Mouse (Mus musculus): ENCODE measurements around the gene Spata31d1a. TPM values are rescaled to one million over a fixed set of nuclear protein-coding genes. Genes with fewer than 3 reads are reported as not detected.

Spata31d1a gene
- polyA plus RNA-seq (2014; fragmentation: Nextera tagmentation; extraction: Ambion mirVana): 0.11 TPM in 1 of 2 replicates, not detected in the other

GRCm38 (mm10) chr13:59710230-59710629 is at the start of gene Spata31d1a:
Spata31d1a (minus strand) TSS chr13:59710330.
- WGBS: 88% methylated on average over 15 of the region's 15 CpGs
- no peak within 1 kb of the TSS for H3K4me2 ChIP-seq (ENCODE audit: low read depth, low read length)
- ATAC-seq (replicated peaks; ENCODE audit: insufficient number of reproducible peaks, low FRiP score, low TSS enrichment, low read depth) (no peak), DNase-seq (ENCODE audit: low spot score) (no peak)
- H3K36me3 ChIP-seq (replicated peaks; ENCODE audit: control insufficient read depth, insufficient read depth, low read depth, low read length): no peaks in the 10 kb centered on the region
- no peaks in the 10 kb centered on the region for H3K9me3 ChIP-seq (replicated peaks; ENCODE audit: control insufficient read depth, low read length)
- H3K9ac ChIP-seq (replicated peaks; ENCODE audit: low read length): no peak within 1 kb of the TSS
- H3K27ac ChIP-seq (replicated peaks; ENCODE audit: low read depth, low read length): no peak within 1 kb of the TSS
- H3K27me3 ChIP-seq (ENCODE audit: control insufficient read depth, insufficient read depth, low read length): no peaks in the 10 kb centered on the region
- H3K4me3 ChIP-seq (ENCODE audit: low read depth, low read length): no peak within 1 kb of the TSS
- H3K4me1 ChIP-seq (ENCODE audit: control insufficient read depth, insufficient read depth, low read length): no peaks in the 10 kb centered on the region

- Histone ChIP-seq H3K4me3 (ENCODE audit: low read depth, low read length) (no peak overlapping the region), H3K4me2 (ENCODE audit: low read depth, low read length) (no peak overlapping the region), H3K27me3 (ENCODE audit: control insufficient read depth, insufficient read depth, low read length) (no peaks in the 10 kb centered on the region), H3K36me3 (replicated peaks; ENCODE audit: control insufficient read depth, insufficient read depth, low read depth, low read length) (no peaks in the 10 kb centered on the region; the same call in none of the 2 replicates), H3K27ac (replicated peaks; ENCODE audit: low read depth, low read length) (no peak overlapping the region), H3K9ac (replicated peaks; ENCODE audit: low read length) (no peak overlapping the region), H3K9me3 (replicated peaks; ENCODE audit: control insufficient read depth, low read length) (no peaks in the 10 kb centered on the region), H3K4me1 (ENCODE audit: control insufficient read depth, insufficient read depth, low read length) (no peaks in the 10 kb centered on the region)
- 90% methylated on average over 7 of the region's 7 CpGs for WGBS
- ATAC-seq (replicated peaks; ENCODE audit: insufficient number of reproducible peaks, low FRiP score, low TSS enrichment, low read depth) (no peak), DNase-seq (ENCODE audit: low spot score) (no peak)
These were observed 46.8 kb upstream of the Spata31d1a start for GRCm38 (mm10) chr13:59756906-59757305.

- Histone ChIP-seq H3K4me3 (ENCODE audit: low read depth, low read length) (no peak overlapping the region), H3K27ac (replicated peaks; ENCODE audit: low read depth, low read length) (no peak overlapping the region), H3K4me1 (ENCODE audit: control insufficient read depth, insufficient read depth, low read length) (no peaks in the 10 kb centered on the region), H3K27me3 (ENCODE audit: control insufficient read depth, insufficient read depth, low read length) (no peaks in the 10 kb centered on the region), H3K36me3 (replicated peaks; ENCODE audit: control insufficient read depth, insufficient read depth, low read depth, low read length) (no peaks in the 10 kb centered on the region), H3K9me3 (replicated peaks; ENCODE audit: control insufficient read depth, low read length) (no peaks in the 10 kb centered on the region), H3K4me2 (ENCODE audit: low read depth, low read length) (no peak overlapping the region), H3K9ac (replicated peaks; ENCODE audit: low read length) (no peak overlapping the region)
- WGBS: 55% methylated on average over 12 of the region's 12 CpGs
- DNase-seq (ENCODE audit: low spot score) (no peak), ATAC-seq (replicated peaks; ENCODE audit: insufficient number of reproducible peaks, low FRiP score, low TSS enrichment, low read depth) (no peak)
These were observed 40.2 kb upstream of the Spata31d1a start for GRCm38 (mm10) chr13:59750310-59750709.

GRCm38 (mm10) chr13:59746711-59747110 is 36.6 kb upstream of the Spata31d1a start, which contains the start of gene 1700014D04Rik:
1700014D04Rik (minus strand) TSS chr13:59746752.
- Histone ChIP-seq H3K4me1 (ENCODE audit: control insufficient read depth, insufficient read depth, low read length) (no peaks in the 10 kb centered on the region), H3K9ac (replicated peaks; ENCODE audit: low read length) (no peak within 1 kb of the TSS), H3K4me2 (ENCODE audit: low read depth, low read length) (no peak within 1 kb of the TSS), H3K27ac (replicated peaks; ENCODE audit: low read depth, low read length) (no peak within 1 kb of the TSS), H3K36me3 (replicated peaks; ENCODE audit: control insufficient read depth, insufficient read depth, low read depth, low read length) (no peaks in the 10 kb centered on the region), H3K4me3 (ENCODE audit: low read depth, low read length) (no peak within 1 kb of the TSS), H3K27me3 (ENCODE audit: control insufficient read depth, insufficient read depth, low read length) (no peaks in the 10 kb centered on the region), H3K9me3 (replicated peaks; ENCODE audit: control insufficient read depth, low read length) (no peaks in the 10 kb centered on the region)
- no peak for ATAC-seq (replicated peaks; ENCODE audit: insufficient number of reproducible peaks, low FRiP score, low TSS enrichment, low read depth)
- no peak for DNase-seq (ENCODE audit: low spot score)
- 85% methylated on average over 9 of the region's 9 CpGs for WGBS

- H3K36me3 ChIP-seq (replicated peaks; ENCODE audit: control insufficient read depth, insufficient read depth, low read depth, low read length): no peaks in the 10 kb centered on the region
- DNase-seq (ENCODE audit: low spot score) (no peak), ATAC-seq (replicated peaks; ENCODE audit: insufficient number of reproducible peaks, low FRiP score, low TSS enrichment, low read depth) (no peak)
- WGBS: 74% methylated on average over 5 of the region's 6 CpGs
- no peaks in the 10 kb centered on the region for H3K9me3 ChIP-seq (replicated peaks; ENCODE audit: control insufficient read depth, low read length)
- no peaks in the 10 kb centered on the region for H3K27me3 ChIP-seq (ENCODE audit: control insufficient read depth, insufficient read depth, low read length)
- no peaks in the 10 kb centered on the region for H3K4me1 ChIP-seq (ENCODE audit: control insufficient read depth, insufficient read depth, low read length)
- H3K4me2 ChIP-seq (ENCODE audit: low read depth, low read length): no peak overlapping the region
- H3K27ac ChIP-seq (replicated peaks; ENCODE audit: low read depth, low read length): no peak overlapping the region
- H3K9ac ChIP-seq (replicated peaks; ENCODE audit: low read length): no peak overlapping the region
- H3K4me3 ChIP-seq (ENCODE audit: low read depth, low read length): no peak overlapping the region
These were observed 36.0 kb upstream of the Spata31d1a start for GRCm38 (mm10) chr13:59746164-59746563.

GRCm38 (mm10) chr13:59745462-59745861 is 35.3 kb upstream of the Spata31d1a start:
- H3K36me3 ChIP-seq (replicated peaks; ENCODE audit: control insufficient read depth, insufficient read depth, low read depth, low read length): no peaks in the 10 kb centered on the region
- H3K4me2 ChIP-seq (ENCODE audit: low read depth, low read length): no peak overlapping the region
- no peak for ATAC-seq (replicated peaks; ENCODE audit: insufficient number of reproducible peaks, low FRiP score, low TSS enrichment, low read depth)
- H3K9ac ChIP-seq (replicated peaks; ENCODE audit: low read length): no peak overlapping the region
- H3K9me3 ChIP-seq (replicated peaks; ENCODE audit: control insufficient read depth, low read length): no peaks in the 10 kb centered on the region
- 86% methylated on average over 6 of the region's 6 CpGs for WGBS
- no peak overlapping the region for H3K4me3 ChIP-seq (ENCODE audit: low read depth, low read length)
- H3K27me3 ChIP-seq (ENCODE audit: control insufficient read depth, insufficient read depth, low read length): no peaks in the 10 kb centered on the region
- H3K27ac ChIP-seq (replicated peaks; ENCODE audit: low read depth, low read length): no peak overlapping the region
- H3K4me1 ChIP-seq (ENCODE audit: control insufficient read depth, insufficient read depth, low read length): no peaks in the 10 kb centered on the region
- no peak for DNase-seq (ENCODE audit: low spot score)

- ATAC-seq (replicated peaks; ENCODE audit: insufficient number of reproducible peaks, low FRiP score, low TSS enrichment, low read depth): no peak
- Histone ChIP-seq H3K27ac (replicated peaks; ENCODE audit: low read depth, low read length) (no peak overlapping the region), H3K9ac (replicated peaks; ENCODE audit: low read length) (no peak overlapping the region), H3K4me1 (ENCODE audit: control insufficient read depth, insufficient read depth, low read length) (no peaks in the 10 kb centered on the region), H3K27me3 (ENCODE audit: control insufficient read depth, insufficient read depth, low read length) (no peaks in the 10 kb centered on the region), H3K9me3 (replicated peaks; ENCODE audit: control insufficient read depth, low read length) (no peaks in the 10 kb centered on the region), H3K36me3 (replicated peaks; ENCODE audit: control insufficient read depth, insufficient read depth, low read depth, low read length) (no peaks in the 10 kb centered on the region), H3K4me2 (ENCODE audit: low read depth, low read length) (no peak overlapping the region), H3K4me3 (ENCODE audit: low read depth, low read length) (no peak overlapping the region)
- WGBS: 77% methylated on average over 10 of the region's 10 CpGs
- no peak for DNase-seq (ENCODE audit: low spot score)
These were observed 31.6 kb upstream of the Spata31d1a start for GRCm38 (mm10) chr13:59741697-59742096.

- Histone ChIP-seq H3K9me3 (replicated peaks; ENCODE audit: control insufficient read depth, low read length) (no peaks in the 10 kb centered on the region), H3K4me1 (ENCODE audit: control insufficient read depth, insufficient read depth, low read length) (no peaks in the 10 kb centered on the region), H3K9ac (replicated peaks; ENCODE audit: low read length) (no peak overlapping the region), H3K27me3 (ENCODE audit: control insufficient read depth, insufficient read depth, low read length) (no peaks in the 10 kb centered on the region), H3K4me3 (ENCODE audit: low read depth, low read length) (no peak overlapping the region), H3K4me2 (ENCODE audit: low read depth, low read length) (no peak overlapping the region), H3K27ac (replicated peaks; ENCODE audit: low read depth, low read length) (no peak overlapping the region), H3K36me3 (replicated peaks; ENCODE audit: control insufficient read depth, insufficient read depth, low read depth, low read length) (no peaks in the 10 kb centered on the region)
- DNase-seq (ENCODE audit: low spot score) (no peak), ATAC-seq (replicated peaks; ENCODE audit: insufficient number of reproducible peaks, low FRiP score, low TSS enrichment, low read depth) (no peak)
- WGBS: 88% methylated on average over 11 of the region's 11 CpGs
These were observed 31.0 kb upstream of the Spata31d1a start for GRCm38 (mm10) chr13:59741096-59741495.
